Mouse (Mus musculus): ENCODE results near the gene Wdr59.

- TF ChIP-seq CTCF (conservative IDR thresholded peaks at IDR 0.05; ENCODE audit: low read length), result no peak
- TF ChIP-seq NANOG (IDR thresholded peaks at IDR 0.05; ENCODE audit: borderline replicate concordance, low read length), result no peak
- no peak for TF ChIP-seq POU5F1 (IDR thresholded peaks at IDR 0.05; ENCODE audit: borderline replicate concordance, low read length)
These were observed 49.8 kb upstream of the Wdr59 start for GRCm38 (mm10) chr8:111571661-111572060.
